In genomic region chr2:83940931-83941361, GRCm38 (mm10) we compare ENCODE assay signal across 8 mouse cellular contexts. TPM values are rescaled to one million over a fixed set of nuclear protein-coding genes. Genes with fewer than 3 reads are reported as not detected.
DNase-seq lines count a peak whose midpoint lies in the region; ATAC-seq lines count a peak whose summit lies in the region.

Gene Zswim2, minus strand, starts transcription at chr2:83941228.

- H3K27ac ChIP-seq in forebrain, embryonic 16.5 days (ENCODE audit: low read length), result peak within 1 kb of the TSS; percentile 50
- 0 out of 2 replicates have a peak within 1 kb of the TSS, but pooled peaks have one; percentile 3 for H3K27ac ChIP-seq in hindbrain, embryonic 15.5 days (replicated peaks)

- peak; percentile 86 for DNase-seq in R1 (ENCODE audit: low read depth, low spot score)
- DNase-seq in cerebellum, adult 18-20 months, result peak; percentile 47 to 49
- DNase-seq in layer of hippocampus, postnatal 25 days (ENCODE audit: extremely low spot score in 1 of 2, low spot score in 1 of 2), result peak; percentile 79 to 83
- peak; percentile 94 for DNase-seq in right cerebral cortex, adult 18-20 months
- DNase-seq in c-Kit-positive CD71-positive TER-119-positive erythroid progenitor cells, embryonic 14.5 days (ENCODE audit: low spot score), result no peak

- H3K27me3 ChIP-seq in forebrain, embryonic 16.5 days (replicated peaks; ENCODE audit: control insufficient read depth, insufficient read depth, low read length), result no peaks in the 10 kb centered on the region
- H3K27me3 ChIP-seq in hindbrain, embryonic 15.5 days, result no peaks in the 10 kb centered on the region

- ATAC-seq in forebrain, embryonic 16.5 days, result peak; percentile 99
- peak; percentile 99 for ATAC-seq in hindbrain, embryonic 15.5 days (ENCODE audit: low FRiP score, low read depth)
- ATAC-seq in megakaryocyte, adult 5-6 weeks (ENCODE audit: poor library complexity, severe bottlenecking), result peak; percentile 81

- H3K36me3 ChIP-seq in forebrain, embryonic 16.5 days (ENCODE audit: control insufficient read depth, insufficient read depth), result no peaks in the 10 kb centered on the region
- H3K36me3 ChIP-seq in hindbrain, embryonic 15.5 days, result no peaks in the 10 kb centered on the region

- peak within 1 kb of the TSS; percentile 43 for H3K4me3 ChIP-seq in forebrain, embryonic 16.5 days (replicated peaks; ENCODE audit: low read length)
- H3K4me3 ChIP-seq in hindbrain, embryonic 15.5 days, result peak within 1 kb of the TSS; percentile 38

- peak within 1 kb of the TSS; percentile 54 for H3K9ac ChIP-seq in forebrain, embryonic 16.5 days (replicated peaks; ENCODE audit: low read depth, low read length)
- 0 out of 2 replicates have a peak within 1 kb of the TSS, but pooled peaks have one; percentile 2 for H3K9ac ChIP-seq in hindbrain, embryonic 15.5 days

- H3K9me3 ChIP-seq in forebrain, embryonic 16.5 days (ENCODE audit: control insufficient read depth, low read length), result no peaks in the 10 kb centered on the region
- no peaks in the 10 kb centered on the region for H3K9me3 ChIP-seq in hindbrain, embryonic 15.5 days

- H3K4me1 ChIP-seq in forebrain, embryonic 16.5 days (replicated peaks; ENCODE audit: control insufficient read depth, insufficient read depth, low read length), result peaks cover 6% of the 10 kb centered on the region
- peaks cover 4% of the 10 kb centered on the region; the same call in 1 of the 2 replicates for H3K4me1 ChIP-seq in hindbrain, embryonic 15.5 days (replicated peaks)

- WGBS in forebrain, embryonic 16.5 days, result under 1% methylated on average over 20 of the region's 20 CpGs
- under 1% methylated on average over 20 of the region's 20 CpGs for WGBS in hindbrain, embryonic 15.5 days

- peak within 1 kb of the TSS; percentile 68 for H3K4me2 ChIP-seq in forebrain, embryonic 16.5 days (ENCODE audit: low read length)
- H3K4me2 ChIP-seq in hindbrain, embryonic 15.5 days, result peak within 1 kb of the TSS; percentile 80

RNA-seq across cellular contexts. Expression of gene Zswim2, which starts in this region (rescaled TPM):
- not detected in 2 replicates for polyA plus RNA-seq in forebrain, embryonic 16.5 days (2015; fragmentation: Nextera tagmentation; extraction: Ambion mirVana)
- polyA plus RNA-seq in hindbrain, embryonic 15.5 days (2015; fragmentation: Nextera tagmentation; extraction: Ambion mirVana), result not detected in 2 replicates
- total RNA-seq in layer of hippocampus, postnatal 25 days (2021), result not detected
- total RNA-seq in megakaryocyte, adult 5-6 weeks (2015), result not detected in 2 replicates
- total RNA-seq in megakaryocyte, adult 5-6 weeks (2017), result not detected in 2 replicates

Comparison
In these comparisons a context has a peak if more than half of its experiments do, and no peak if none do; other contexts are left out.
1. Peak in ATAC-seq, H3K4me3 ChIP-seq, H3K27ac ChIP-seq, H3K9ac ChIP-seq and H3K4me2 ChIP-seq in forebrain, embryonic 16.5 days; RNA of the gene not detected or under 1 TPM.
2. Peak in ATAC-seq, H3K4me3 ChIP-seq, H3K27ac ChIP-seq, H3K9ac ChIP-seq and H3K4me2 ChIP-seq in hindbrain, embryonic 15.5 days; RNA of the gene not detected or under 1 TPM.
3. Peak in DNase-seq in layer of hippocampus, postnatal 25 days; RNA of the gene not detected or under 1 TPM.
4. Peak in ATAC-seq in megakaryocyte, adult 5-6 weeks; RNA of the gene not detected or under 1 TPM.